Mouse (Mus musculus) lung, postnatal 0 days (tissue): Measurements from ENCODE around the gene Ppp6r3.

Experiments used
- CTCF ChIP-seq: IDR thresholded peaks from 2 replicates; pipeline ENCODE4 v1.5.1; 2016; ENCODE audit warnings: antibody characterized with exemption, mild to moderate bottlenecking
- EP300 ChIP-seq: IDR thresholded peaks from 2 replicates; pipeline ENCODE4 v1.6.1; 2016; ENCODE audit warnings: antibody characterized with exemption, mild to moderate bottlenecking, control low read depth

- TF ChIP-seq EP300 (no peak), CTCF (no peak)
Measured at GRCm38 (mm10) chr19:3576451-3577264, 1.1 kb upstream of the Ppp6r3 start.
